Mouse (Mus musculus): ENCODE measurements at regions not wholly inside any gene's neighbourhood (a gene's known extent, or its start where the extent isn't known, plus 50 kb on each side); places are given as distances from the start of the nearest gene placed in this dataset.

DNA sequence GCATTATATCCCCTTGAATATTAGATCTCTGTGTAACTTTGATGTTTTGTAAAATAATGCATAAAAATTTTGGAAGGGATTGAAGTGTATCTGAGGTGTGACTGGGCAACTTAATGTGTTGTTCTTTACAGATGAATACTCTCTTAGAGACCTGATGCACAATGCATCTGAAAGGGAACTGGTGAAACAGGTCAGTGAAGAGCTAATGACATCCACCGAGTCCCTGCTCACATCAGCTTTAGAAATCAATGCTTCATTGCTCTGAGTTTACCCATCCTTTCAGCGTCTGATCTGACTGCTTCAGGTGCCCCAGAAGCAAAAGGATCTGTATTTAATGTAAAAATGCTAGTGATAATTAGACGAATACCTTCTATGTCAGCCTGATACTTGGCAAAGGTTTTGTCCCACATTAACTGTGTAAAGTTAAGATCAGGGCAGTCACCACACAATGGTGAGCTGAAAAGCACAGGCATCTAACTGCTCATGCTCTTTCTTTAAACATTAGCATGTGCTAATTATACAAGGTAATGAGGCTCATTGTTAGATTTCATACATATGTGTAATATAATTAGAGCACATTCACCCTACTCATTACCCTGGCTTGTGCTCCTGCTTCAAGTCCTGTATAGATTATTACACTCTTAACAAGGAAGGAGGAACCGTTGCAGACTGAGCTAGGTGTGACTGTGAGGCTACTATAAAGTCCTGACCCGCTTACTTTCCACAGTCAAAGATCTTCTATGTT, 204.6 kb upstream of the Tlr4 start:
- no peak for DNase-seq

DNA sequence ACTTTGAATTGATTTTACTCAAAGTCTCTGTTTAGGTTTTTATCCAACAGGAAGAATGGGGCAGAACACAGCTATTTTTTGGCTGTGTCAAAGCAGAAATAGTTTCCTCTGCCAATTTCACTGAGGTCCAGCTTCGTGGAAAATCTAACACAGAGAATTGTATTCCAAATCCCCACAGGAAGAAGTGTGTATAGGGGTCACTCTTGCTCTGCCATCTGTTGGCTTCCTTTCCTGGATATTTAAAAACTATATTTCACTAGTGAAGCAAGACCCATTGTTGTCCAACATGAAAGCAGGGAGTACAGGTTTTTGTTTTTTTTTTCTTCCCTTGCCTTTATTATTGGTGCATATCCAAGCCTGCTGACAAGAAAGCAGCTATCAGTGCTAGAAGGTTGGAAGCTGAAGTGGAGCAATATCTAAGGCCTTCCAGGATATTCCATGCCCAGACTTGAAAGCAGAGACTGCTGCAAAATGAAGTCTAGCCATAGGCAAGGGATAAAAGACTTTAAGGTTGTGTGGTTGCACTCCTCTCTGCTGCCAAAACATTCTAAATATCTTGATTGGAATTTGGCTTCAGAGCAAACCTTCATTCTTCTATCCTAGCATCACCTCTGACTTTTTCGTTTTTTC, 208.5 kb upstream of the Tlr4 start:
- peak; percentile 16 to 47 for DNase-seq

DNA sequence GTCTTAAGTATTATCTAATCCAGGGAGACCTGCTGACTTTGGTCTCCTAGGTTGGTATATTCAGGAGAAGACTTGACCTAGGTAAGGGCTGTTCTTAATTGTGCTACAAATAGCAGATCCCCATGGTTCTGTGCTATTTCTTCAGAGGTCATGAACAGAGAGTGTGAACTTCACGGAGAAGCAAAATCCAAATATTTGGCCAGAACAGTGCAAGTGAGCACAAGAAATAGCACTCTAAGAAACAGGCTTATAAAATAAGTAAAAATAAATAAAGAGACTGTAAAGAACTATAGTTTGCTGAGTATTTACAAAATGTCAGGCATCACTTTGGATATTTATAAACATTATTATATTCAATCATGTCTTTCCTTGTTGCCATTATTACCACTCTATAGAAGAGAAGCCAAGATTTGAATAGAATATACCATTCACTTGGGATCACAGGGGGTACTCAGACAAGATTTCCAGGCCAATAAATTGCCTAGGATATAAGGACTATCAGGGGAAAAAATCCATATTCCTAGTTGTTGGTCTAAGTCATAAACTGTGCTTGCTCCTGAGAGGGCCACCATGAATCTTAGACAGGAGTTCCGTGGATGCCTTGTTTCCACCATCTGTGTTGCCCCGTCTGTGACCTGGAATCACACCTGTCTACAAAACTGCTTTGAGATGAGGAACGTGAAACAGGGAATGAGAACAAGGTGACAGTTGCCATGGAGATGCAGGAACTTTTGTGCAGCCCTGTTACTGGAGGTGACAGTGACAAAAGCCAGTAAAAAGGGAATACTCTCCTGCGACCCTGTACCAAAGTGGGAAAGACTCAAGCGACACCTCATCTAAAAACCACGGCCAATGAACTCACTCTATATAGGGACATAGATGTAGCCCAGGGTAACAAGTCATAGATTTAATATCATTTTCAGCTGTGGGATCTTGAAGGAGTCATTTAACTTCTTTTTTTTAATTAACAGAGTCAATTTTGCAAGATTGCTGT, 209.3 kb upstream of the Tlr4 start:
- DNase-seq, result peak; percentile 5 to 36

DNA sequence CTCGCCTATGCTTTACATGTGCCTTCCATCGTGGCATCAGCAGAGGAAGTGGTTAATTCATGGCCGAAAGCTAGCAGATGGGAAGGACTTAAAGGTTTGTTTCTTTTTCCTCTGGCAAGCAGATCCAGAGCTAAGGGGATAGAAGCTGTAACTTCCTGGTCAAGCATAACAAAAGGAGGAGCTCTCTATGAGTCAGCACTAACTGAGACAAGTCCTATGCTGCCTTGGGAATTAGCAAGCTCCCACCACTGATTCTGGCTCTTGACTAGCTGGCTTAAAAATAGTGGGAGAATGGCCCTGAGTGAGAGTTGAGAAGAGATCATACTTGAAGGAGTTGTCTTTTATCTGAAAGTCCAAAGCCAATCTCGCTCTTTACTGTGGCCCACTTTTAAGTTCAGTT, 210.3 kb upstream of the Tlr4 start:
- DNase-seq, result no peak

DNA sequence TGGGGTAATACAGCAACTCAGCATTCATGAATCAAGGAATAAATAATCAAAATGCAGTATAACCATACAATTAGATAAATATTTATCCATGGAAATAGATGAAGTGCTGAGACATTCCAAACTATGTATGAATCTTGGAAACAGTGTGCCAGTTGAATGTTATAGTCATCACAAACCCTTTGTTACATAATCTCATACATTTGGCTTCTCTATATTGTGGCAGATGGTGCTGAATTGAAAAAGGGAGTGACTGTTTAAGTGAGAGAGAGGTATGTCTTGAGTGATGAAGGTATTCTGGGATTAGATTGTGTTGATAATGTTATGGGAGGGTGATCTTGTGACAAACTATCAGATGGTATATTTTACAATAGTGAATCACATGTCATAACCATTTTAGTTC, 200.4 kb upstream of the Astn2 start:
- DNase-seq, result no peak

DNA sequence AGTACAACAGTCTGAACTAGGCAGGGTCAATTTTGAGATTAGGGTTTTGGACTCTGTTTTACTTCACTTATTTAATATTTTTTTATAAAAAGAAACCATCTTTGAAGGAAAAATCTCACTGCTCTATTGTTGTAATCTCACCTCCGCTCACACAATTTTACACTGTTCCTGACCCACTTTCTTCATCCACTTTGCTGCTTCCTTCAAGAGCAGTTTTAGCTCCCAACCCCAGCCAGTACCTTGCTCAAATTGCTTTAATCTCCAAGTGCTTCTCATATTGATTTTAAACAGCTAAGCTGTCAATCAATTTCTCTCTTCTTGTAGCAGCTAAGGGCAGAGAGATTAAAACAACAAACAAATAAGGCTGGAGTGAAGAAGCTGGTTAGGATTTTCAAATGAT, 194.3 kb upstream of the Astn2 start:
- DNase-seq, result no peak

DNA sequence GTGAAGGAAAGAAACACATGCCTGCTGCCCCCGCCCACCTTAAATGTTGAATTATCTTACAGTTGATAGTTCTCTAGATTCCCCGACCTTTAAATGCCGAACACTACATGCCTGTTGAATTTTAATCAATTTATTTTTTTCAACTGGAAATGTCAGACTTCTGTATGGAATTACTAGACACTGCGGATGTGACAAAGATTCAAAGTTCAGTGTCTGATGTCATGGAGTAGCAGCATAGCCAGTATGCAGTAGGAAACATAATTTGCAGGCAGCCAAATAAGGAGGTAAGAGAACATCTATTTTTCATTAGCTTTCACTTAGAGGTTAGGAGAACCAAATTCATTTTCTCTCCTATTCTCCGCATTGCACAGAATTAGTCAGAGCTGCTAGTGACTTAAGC, 182.2 kb upstream of the Astn2 start:
- DNase-seq, result no peak

DNA sequence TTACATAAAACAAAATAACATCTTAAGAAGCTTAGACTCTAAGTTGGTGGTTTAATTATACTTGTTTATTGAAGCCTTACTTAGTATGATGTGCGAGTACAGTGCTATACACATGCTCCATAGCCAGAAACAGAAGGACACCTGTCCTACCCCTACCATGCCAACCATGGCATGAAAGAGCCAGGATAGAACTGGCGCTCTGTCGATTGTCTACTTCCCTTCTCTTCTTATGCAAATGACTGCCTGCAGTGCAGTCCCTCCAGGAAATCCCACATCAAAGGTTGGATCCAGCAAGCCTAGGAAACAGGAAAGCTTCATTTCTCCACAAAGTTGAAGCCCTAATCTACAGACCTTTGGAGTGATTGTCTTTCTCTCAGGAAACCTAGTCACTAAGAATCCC, 181.8 kb upstream of the Astn2 start:
- no peak for DNase-seq

DNA sequence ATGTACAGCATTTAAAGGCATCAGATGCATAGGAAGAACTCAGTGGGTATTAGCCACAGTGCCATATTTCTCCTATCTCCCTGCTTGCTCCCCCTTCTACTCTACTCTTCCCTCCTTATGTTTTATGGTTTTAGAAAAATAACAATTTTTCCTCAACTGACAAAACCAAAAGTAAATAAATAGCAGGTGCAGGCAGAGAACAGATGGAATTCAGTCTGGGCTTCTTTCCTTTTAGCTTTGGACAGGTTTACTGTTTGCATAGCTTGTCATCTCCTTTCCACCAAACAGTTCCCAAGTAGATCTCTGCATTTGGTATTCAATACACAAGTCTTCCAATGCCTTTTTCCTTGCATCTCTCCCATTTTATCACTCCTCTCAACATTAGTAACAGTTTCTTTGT, 152.5 kb upstream of the Astn2 start:
- no peak for DNase-seq

DNA sequence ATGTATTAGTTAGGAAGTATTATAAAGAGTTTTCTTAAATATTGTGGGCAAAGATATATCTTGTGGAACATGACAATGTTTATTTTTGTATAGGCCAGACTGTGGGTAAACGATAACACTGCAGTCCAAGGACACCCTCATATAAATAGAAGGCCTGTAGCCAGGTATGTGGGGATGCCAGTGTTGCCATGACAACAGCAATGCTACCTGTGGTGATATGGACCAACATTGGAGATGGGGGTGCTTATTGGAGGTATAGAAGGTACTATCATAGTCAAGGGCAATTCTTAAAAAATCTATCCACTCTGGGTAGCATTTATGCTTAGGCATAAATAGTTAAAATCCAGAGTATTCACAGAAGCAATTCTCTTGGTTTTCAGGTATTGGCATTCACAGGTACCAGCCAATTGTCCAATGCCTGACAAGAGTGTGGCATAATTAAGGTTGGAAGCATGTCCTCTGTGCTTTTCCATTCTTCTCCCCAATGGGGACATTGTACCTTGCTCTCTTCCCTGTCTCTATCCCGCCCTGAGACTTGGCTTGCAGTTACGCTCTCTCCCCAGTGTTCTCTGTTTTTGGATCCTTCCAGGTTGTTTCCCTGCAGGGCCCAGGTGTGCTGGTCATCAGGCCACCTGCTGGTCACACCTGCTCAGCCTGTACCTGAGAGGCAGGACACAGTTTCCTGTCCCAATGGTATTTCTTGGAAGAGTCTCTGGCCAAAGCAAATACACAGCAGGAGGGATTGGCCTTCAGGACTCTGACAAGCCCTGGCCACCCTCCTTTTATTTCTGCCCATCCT, 146.1 kb upstream of the Astn2 start:
- DNase-seq, result peak; percentile 92 to 95

DNA sequence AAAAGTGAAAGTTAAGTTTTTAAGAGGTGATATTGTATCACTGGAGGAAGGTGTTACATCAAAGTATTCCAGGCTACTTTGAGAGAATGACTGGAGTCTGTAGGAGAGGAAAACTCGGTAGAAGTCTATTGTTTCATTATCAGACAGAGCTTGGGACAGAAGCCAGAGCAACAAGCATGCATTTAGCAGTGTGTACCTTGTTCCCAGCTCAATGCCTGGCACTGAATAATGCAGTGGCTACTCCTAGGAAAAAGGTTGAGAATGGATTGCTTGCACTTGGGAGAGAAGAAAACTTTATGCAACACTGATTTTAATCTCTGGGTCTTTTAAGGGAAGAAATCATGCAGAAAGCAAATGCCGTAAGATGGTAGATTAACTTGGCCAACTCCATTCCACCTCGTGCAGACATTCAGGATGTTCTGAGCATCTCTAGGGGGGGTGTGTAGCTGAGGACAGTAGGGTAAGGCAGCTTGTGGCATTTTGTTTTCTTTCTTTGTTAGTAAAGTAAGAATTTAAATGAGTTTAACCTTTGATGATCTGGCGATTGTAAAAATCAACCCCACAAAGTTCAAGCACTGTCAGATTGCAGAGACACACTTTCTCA, 138.5 kb upstream of the Astn2 start:
- DNase-seq, result no peak

DNA sequence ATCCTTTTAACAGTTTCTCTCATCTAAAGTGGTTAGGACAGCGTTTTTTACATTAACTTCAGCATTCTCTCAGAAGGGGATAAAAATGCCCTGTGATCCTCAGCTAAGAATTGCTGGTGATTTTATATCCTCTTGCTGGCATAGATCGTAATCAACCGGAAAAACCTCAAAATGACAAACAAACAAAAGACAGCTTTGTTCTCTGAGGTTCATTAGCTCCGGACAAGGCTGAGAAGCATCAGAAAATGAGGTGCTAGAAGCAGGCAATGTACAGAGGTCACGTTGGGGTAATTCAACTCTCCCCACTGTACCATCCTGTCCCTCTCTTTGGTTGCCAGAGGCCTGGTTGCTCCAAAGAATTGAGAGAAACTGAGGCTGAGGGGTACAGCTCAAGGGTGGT, 120.0 kb upstream of the Astn2 start:
- DNase-seq, result no peak

DNA sequence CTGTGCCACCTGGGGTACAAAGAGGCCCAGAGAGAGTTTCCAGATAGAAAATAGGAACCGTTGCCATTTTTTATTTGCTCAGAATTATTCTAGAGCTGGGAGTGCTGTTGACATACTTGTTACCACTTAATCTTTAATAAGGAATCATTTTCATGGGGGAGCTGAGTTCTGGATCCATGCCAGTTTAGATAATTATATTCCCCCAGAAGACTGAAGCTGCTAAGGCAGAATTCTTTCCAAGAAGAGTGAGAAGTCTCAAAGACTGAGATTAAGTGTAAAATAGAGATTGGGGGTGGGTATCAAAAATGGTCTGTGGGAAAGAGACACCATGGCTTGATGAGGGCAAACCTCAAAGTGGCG, 119.5 kb upstream of the Astn2 start:
- DNase-seq, result no peak

DNA sequence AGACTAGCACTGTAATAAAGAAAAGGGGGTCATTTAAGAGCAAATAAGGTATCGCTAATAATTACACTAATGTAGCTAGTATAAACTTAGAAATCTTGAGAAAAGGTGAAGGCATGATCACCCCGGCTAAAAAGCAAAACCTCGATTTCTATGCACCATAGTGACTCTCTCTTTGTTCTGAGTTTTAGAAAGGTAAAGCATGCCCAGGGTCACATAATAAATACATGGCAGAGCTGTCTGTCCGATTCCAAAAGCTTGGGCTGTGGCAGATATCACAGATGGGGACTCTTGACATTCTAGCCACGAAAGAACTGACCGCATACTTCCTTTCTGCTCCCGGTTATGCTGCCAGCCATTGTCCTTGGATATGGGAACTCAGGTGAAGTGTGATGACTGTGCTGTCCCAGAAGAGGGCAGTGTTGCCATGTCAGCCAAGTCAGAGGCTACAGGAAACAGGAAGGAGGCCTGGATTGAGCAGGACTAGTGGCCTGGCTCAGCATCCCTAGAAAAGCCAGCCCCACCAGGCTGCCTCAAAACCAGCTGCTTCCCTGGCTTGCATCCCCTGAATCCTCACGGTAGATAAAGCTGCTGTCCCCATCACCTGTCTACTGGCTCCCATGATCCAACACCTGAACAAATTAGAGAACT, 119.0 kb upstream of the Astn2 start:
- peak; percentile 90 to 92 for DNase-seq

DNA sequence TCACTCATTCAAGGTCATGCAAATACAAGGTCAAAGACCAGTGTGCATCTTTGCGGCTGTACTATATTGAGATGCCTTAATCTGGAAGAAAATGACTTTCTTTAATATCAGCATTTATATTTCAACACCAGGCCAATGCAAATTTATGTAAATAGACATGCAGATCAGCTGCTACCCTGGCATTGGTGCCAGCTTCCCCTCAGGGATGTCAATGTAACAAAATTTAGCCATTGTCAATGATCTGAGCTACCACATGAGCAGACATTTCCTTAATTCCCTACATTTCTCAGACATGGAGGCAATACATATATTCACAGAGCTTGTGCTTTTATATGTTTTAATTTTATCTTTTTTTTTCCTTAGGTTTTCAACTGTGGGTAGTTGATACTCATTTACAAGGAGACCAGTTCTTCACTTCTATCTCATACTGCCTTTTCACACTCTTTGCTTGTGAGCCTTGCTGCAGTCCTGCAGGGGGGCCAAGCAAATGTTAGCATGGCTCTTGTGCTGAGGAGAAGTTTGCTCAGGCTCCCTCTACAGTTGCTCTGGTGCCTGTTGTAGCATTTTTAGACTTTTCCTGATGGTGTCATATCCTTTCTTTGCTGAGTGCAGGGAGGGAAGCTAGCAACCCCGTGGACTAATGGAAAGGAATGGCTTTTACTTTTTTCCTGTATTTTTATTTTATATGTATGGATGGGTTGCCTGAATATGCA, 117.8 kb upstream of the Astn2 start:
- DNase-seq, result no peak

DNA sequence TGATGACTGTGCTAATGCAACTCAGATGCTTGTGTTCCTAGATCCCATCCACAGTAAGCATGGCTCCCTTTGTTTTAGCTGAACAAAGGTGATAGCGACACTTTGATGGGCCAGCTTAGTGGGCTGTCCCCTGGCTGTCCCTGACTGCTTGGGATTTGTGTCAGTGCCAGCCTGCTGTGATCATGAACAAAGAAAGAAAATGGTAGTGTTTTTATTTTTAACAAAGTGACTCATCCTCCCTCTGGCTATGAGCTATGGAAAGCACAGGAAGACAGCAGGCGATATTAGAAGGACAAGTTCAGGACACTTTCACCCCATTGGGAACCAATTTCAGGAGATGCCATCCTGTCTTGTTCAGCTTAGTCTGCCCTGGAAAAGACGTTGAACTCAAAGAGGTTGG, 116.4 kb upstream of the Astn2 start:
- peak; percentile 7 to 28 for DNase-seq

DNA sequence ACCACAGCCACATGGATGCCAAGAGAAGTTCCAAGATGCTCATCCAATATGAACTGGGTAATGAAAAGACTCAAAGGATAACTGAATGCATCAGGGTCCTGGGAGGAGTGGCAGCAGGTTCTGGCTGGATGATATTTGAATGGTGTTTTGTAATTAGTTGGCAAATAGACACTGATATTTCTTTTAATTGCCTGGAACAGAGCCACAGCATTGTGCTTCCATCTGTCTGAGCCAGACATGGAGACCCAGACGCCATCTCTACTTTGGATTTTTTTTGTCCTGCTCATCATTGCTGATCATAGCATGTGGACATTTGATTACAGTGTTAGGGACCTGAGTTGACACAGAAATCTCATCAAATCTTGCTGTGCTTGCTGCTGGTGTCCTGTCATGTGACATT, 111.4 kb upstream of the Astn2 start:
- DNase-seq, result peak in 1 of 2 experiments; percentile 11

DNA sequence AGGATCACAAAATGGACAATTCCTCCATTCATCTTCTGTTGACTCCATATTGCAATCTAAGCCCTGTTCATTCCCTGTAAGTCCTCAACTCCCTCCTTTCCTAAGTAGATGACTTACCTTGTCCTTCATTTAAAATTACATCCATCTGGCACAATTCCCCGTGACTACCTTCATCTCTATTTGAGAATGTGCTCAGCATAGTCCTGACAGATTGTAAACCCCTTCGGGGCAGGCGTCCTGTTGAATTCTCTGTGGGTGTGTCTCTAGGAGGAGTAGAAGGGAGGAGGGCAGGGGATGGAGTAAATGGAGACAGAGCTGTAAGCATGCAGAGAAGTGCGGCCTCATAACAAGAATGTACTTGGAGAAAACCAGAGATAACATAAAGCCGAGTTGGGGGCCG, 79.1 kb upstream of the Astn2 start:
- peak; percentile 30 to 58 for DNase-seq

DNA sequence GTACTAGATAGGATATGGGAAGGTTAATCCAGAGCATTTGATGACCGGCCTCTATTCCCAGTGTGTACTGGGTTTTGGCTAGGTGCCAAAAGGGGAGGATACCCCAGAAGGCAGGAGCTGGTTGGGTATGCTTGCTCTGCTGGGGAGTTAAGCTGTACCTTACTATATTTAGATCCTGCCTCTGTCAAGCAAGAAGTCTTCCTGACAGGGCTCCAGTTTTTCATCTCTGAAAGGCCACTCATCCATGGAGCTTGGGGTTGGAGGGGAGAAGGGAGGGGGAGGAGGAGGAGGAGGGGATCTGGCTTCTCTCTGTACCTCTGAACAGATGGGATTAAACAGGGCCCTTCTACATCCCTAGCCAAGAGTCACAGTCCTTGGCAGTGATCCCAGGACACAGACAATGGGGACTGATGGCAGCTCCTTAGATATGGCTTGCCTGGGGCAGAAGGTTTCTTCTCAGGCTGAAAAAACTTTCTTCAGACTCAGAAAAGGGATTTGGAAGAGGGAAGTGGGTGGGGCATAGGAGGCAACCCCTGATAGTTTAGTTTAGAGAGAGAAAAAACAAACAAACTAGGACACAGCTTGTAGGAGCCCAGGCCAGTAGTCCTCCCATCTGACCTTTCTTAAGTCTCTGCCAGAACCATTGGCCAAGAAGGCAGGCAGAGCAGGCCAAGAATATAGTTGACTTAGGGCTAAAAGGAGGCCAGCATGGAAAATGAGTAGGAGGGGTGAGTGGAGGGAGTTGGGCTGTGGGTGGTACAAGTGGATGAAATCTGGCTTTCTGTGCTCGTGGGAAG, 78.3 kb upstream of the Astn2 start:
- peak; percentile 90 to 96 for DNase-seq

DNA sequence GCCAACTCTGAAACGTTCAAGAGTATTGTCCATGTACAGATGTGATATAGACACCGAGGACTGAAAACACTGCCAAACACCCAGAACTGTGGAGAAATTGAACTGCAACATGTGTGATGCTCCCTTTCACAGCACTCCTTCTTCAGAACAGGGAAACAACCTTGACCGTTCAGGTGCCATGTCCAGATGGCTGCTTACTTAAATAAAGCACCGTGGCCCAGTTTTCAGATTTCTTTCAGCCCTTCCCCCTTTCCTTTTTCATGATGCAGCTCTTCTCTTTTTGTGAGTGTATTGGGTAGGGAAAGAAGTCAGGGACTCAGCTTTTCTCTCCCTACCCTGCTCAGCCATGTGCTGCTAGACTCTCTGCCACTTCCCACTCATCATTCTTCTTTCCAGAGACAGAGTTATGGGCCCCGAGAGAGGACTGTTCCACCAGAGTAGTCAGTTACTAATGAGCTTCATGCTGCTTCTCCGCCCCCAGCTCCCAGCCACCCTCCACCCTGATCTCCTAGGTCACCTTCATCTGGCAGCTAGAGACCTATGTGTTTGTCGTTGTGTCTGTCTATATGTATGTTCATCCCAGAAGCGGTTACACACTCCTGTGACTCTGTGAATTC, 74.3 kb upstream of the Astn2 start:
- DNase-seq, result peak in 1 of 2 experiments; percentile 27

All from cerebellum, postnatal 36 days (tissue).